Mouse (Mus musculus): ENCODE data around the gene Npff. TPM values are rescaled to one million over a fixed set of nuclear protein-coding genes. Genes with fewer than 3 reads are reported as not detected.

Gene Npff
- polyA plus RNA-seq, 1 experiment from 2014 or later: 2.2 TPM

DNA sequence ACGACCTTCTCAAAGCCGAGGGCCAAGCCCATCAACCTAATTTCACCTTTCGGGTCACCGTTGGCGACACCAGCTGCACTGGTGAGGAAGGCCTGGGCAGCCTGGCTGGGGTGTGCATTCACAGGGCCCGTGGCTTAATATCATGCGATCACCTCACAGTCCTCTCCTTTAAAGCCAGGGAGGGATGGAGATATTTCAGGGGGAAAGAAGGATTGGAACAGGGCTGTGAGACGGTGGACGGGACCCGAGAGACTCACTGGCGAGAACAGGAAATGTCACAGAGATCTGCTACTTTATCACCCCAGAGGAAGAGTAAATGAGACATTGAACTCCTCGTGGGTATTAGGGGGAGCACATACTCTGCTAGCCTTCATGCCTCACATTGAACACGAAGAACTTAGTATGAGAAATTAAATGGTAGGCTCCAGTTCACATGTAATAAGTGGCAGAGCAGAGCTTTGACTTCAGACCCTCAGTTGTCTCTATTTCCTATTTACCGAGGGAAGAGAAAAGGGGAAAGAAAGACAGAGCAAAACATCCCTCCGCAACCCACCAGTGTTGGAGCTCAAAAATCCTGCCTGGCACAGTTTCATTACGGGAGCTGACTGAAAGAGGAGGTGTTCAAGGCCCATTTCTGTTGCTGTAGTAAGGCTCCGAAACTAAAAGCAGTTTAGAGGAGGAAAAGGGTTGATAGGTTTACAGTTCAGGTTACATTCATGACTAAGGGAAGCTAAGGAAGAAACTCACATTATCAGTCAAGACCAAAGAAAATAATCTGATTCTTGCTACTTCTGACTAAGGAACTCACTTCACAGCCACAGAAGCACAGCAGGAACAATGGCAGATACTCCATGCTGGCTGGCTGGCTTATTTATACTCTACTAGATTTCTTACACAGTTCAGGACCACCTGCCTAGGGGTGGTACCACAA, 5.3 kb downstream of the Npff start:
- Histone ChIP-seq H3K4me1 (replicated peaks) (peaks cover 34% of the 10 kb centered on the region), H3K9me3 (replicated peaks) (no peaks in the 10 kb centered on the region), H3K4me2 (peak overlapping the region; percentile 88), H3K27ac (ENCODE audit: poor library complexity, severe bottlenecking) (peak overlapping the region; percentile 99), H3K4me3 (peak overlapping the region; percentile 66), H3K27me3 (replicated peaks) (no peaks in the 10 kb centered on the region), H3K36me3 (peaks cover 37% of the 10 kb centered on the region), H3K9ac (peak overlapping the region; percentile 93)
- 53% methylated on average over 17 of the region's 17 CpGs for WGBS
- ATAC-seq (ENCODE audit: insufficient number of reproducible peaks, low FRiP score): no peak

GRCm38 (mm10) chr15:102518859-102519201, 5.9 kb downstream of the Npff start:
- Histone ChIP-seq H3K4me2 (peak overlapping the region; percentile 88), H3K27me3 (replicated peaks) (no peaks in the 10 kb centered on the region), H3K36me3 (peaks cover 32% of the 10 kb centered on the region), H3K4me1 (replicated peaks) (peaks cover 34% of the 10 kb centered on the region), H3K9me3 (replicated peaks) (no peaks in the 10 kb centered on the region), H3K9ac (peak overlapping the region; percentile 93), H3K4me3 (peak overlapping the region; percentile 66), H3K27ac (ENCODE audit: poor library complexity, severe bottlenecking) (peak overlapping the region; percentile 99)
- whole genome bisulfite sequencing: 16% methylated on average over 9 of the region's 9 CpGs
- no peak for ATAC-seq (ENCODE audit: insufficient number of reproducible peaks, low FRiP score)

GRCm38 (mm10) chr15:102517976-102518858, 6.5 kb downstream of the Npff start, which contains the start of gene Tarbp2:
Gene Tarbp2, plus strand, starts transcription at chr15:102518192.
- Histone ChIP-seq H3K36me3 (peaks cover 28% of the 10 kb centered on the region), H3K4me2 (peak within 1 kb of the TSS; percentile 88), H3K4me1 (replicated peaks) (peaks cover 34% of the 10 kb centered on the region), H3K9me3 (replicated peaks) (no peaks in the 10 kb centered on the region), H3K4me3 (peak within 1 kb of the TSS; percentile 66), H3K9ac (peak within 1 kb of the TSS; percentile 93), H3K27me3 (replicated peaks) (no peaks in the 10 kb centered on the region), H3K27ac (ENCODE audit: poor library complexity, severe bottlenecking) (peak within 1 kb of the TSS; percentile 99)
- peak; percentile 91 for ATAC-seq (ENCODE audit: insufficient number of reproducible peaks, low FRiP score)
- under 1% methylated on average over 60 of the region's 60 CpGs for WGBS

DNA sequence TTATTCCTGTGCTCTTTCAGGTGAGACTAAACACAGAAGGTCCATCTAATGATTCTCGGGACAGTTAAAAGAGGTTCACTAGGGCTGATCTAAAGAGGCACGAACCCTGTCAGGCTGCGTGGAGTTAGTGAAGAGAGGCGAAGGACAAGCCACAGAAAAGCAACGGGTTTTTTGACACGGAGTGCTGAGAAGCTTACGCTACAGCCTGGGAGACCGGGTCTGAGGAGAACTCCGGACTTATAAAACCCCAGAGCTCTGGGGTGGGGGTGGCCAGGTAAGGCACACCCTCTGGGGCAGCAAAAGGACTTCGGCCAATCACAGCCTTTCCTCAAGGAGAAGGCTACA, 7.1 kb downstream of the Npff start:
- no peaks in the 10 kb centered on the region for H3K9me3 ChIP-seq (replicated peaks)
- H3K4me1 ChIP-seq (replicated peaks): peaks cover 34% of the 10 kb centered on the region
- ATAC-seq (ENCODE audit: insufficient number of reproducible peaks, low FRiP score): no peak
- peak overlapping the region; percentile 66 for H3K4me3 ChIP-seq
- no peaks in the 10 kb centered on the region for H3K27me3 ChIP-seq (replicated peaks)
- peaks cover 22% of the 10 kb centered on the region for H3K36me3 ChIP-seq
- H3K4me2 ChIP-seq: peak overlapping the region; percentile 88
- peak overlapping the region; percentile 76 for H3K27ac ChIP-seq (ENCODE audit: poor library complexity, severe bottlenecking)
- H3K9ac ChIP-seq: peak overlapping the region; percentile 73
- WGBS: under 1% methylated on average over 10 of the region's 10 CpGs

DNA sequence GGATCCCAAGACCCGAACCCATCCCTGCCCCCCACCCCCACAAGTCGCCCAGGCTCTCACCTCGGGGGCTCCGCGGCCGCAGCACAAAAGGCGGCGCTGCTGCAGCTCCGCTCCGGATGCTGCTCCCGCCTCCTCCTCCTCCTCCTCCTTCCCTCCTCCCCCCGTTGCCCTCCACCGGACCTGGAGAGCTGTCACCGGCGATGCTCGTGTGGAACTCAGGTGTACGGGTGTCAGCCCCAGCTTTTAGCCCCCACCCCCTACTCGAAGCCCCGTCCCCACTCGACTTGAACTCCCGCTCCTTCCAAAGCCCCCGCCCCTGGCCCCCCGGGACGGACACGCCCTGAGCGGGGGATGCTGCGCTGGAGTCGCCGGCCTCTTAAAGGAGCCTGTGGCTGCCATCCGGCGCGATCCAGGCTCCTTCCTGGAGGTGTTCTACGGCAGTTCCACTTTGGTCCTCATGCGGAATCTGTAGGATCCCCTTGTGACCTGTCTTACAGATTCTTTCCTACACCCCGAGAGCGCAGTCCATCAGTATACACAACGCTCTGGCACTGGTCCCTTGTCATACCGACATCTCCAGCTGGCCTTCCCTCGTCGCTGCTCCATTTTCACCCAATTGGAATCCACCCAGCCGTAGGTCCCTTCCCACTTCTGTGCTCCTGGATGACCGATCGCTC, 7.9 kb downstream of the Npff start, which contains the start of gene Map3k12:
Gene Map3k12, minus strand, starts transcription at position 337 of the 677 bp plus-strand sequence.
- Histone ChIP-seq H3K9me3 (replicated peaks) (no peaks in the 10 kb centered on the region), H3K27me3 (replicated peaks) (no peaks in the 10 kb centered on the region), H3K9ac (peak within 1 kb of the TSS; percentile 73), H3K4me3 (peak within 1 kb of the TSS; percentile 66), H3K4me1 (replicated peaks) (peaks cover 40% of the 10 kb centered on the region), H3K36me3 (peaks cover 15% of the 10 kb centered on the region), H3K27ac (ENCODE audit: poor library complexity, severe bottlenecking) (peak within 1 kb of the TSS; percentile 76), H3K4me2 (peak within 1 kb of the TSS; percentile 88)
- ATAC-seq (ENCODE audit: insufficient number of reproducible peaks, low FRiP score): no peak
- WGBS: under 1% methylated on average over 43 of the region's 43 CpGs

GRCm38 (mm10) chr15:102516293-102516692, 8.4 kb downstream of the Npff start:
- WGBS: 1% methylated on average over 12 of the region's 12 CpGs
- H3K27ac ChIP-seq (ENCODE audit: poor library complexity, severe bottlenecking): peak overlapping the region; percentile 76

GRCm38 (mm10) chr15:102515791-102516190, 9.0 kb downstream of the Npff start:
- no peak for ATAC-seq (ENCODE audit: insufficient number of reproducible peaks, low FRiP score)
- Histone ChIP-seq H3K9me3 (replicated peaks) (no peaks in the 10 kb centered on the region), H3K4me3 (peak overlapping the region; percentile 66), H3K9ac (peak overlapping the region; percentile 73; the same call in 1 of the 2 replicates), H3K27me3 (replicated peaks) (no peaks in the 10 kb centered on the region), H3K4me2 (peak overlapping the region; percentile 88), H3K4me1 (replicated peaks) (peaks cover 47% of the 10 kb centered on the region), H3K27ac (ENCODE audit: poor library complexity, severe bottlenecking) (no peak overlapping the region), H3K36me3 (peaks cover 4% of the 10 kb centered on the region; the same call in 1 of the 2 replicates)
- WGBS: 44% methylated on average over 4 of the region's 4 CpGs

More at GRCm38 (mm10) chr15:102516293-102516692, 8.4 kb downstream of the Npff start:
- no peak for ATAC-seq (ENCODE audit: insufficient number of reproducible peaks, low FRiP score)
- peak overlapping the region; percentile 66 for H3K4me3 ChIP-seq
- peaks cover 46% of the 10 kb centered on the region for H3K4me1 ChIP-seq (replicated peaks)
- no peaks in the 10 kb centered on the region for H3K9me3 ChIP-seq (replicated peaks)
- H3K9ac ChIP-seq: peak overlapping the region; percentile 73
- H3K4me2 ChIP-seq: peak overlapping the region; percentile 88
- H3K36me3 ChIP-seq: peaks cover 9% of the 10 kb centered on the region
- no peaks in the 10 kb centered on the region for H3K27me3 ChIP-seq (replicated peaks)

GRCm38 (mm10) chr15:102515261-102515660, 9.5 kb downstream of the Npff start:
- Histone ChIP-seq H3K9ac (no peak overlapping the region), H3K27me3 (replicated peaks) (no peaks in the 10 kb centered on the region), H3K36me3 (no peaks in the 10 kb centered on the region), H3K4me1 (replicated peaks) (peaks cover 44% of the 10 kb centered on the region), H3K9me3 (replicated peaks) (no peaks in the 10 kb centered on the region), H3K27ac (ENCODE audit: poor library complexity, severe bottlenecking) (no peak overlapping the region), H3K4me2 (no peak overlapping the region), H3K4me3 (no peak overlapping the region)
- ATAC-seq (ENCODE audit: insufficient number of reproducible peaks, low FRiP score): no peak
- 84% methylated on average over 2 of the region's 2 CpGs for WGBS

GRCm38 (mm10) chr15:102513004-102513403, 11.7 kb downstream of the Npff start:
- ATAC-seq (ENCODE audit: insufficient number of reproducible peaks, low FRiP score): no peak
- Histone ChIP-seq H3K27me3 (replicated peaks) (no peaks in the 10 kb centered on the region), H3K4me2 (no peak overlapping the region), H3K36me3 (0 out of 2 replicates have a peak, but pooled peaks cover 5% of the 10 kb centered on the region), H3K4me1 (replicated peaks) (peaks cover 50% of the 10 kb centered on the region), H3K27ac (ENCODE audit: poor library complexity, severe bottlenecking) (no peak overlapping the region), H3K9me3 (replicated peaks) (no peaks in the 10 kb centered on the region), H3K4me3 (no peak overlapping the region), H3K9ac (no peak overlapping the region)
- 76% methylated on average over 3 of the region's 3 CpGs for WGBS

- H3K4me1 ChIP-seq (replicated peaks): peaks cover 50% of the 10 kb centered on the region
- H3K27ac ChIP-seq (ENCODE audit: poor library complexity, severe bottlenecking): no peak overlapping the region
- peaks cover 5% of the 10 kb centered on the region; the same call in 1 of the 2 replicates for H3K36me3 ChIP-seq
- no peaks in the 10 kb centered on the region for H3K9me3 ChIP-seq (replicated peaks)
- H3K27me3 ChIP-seq (replicated peaks): no peaks in the 10 kb centered on the region
- no peak overlapping the region for H3K4me3 ChIP-seq
- no peak overlapping the region for H3K4me2 ChIP-seq
- 0 out of 2 replicates have a peak overlapping the region, but pooled peaks have one; percentile 20 for H3K9ac ChIP-seq
- no peak for ATAC-seq (ENCODE audit: insufficient number of reproducible peaks, low FRiP score)
Measured at GRCm38 (mm10) chr15:102512471-102512870, 12.3 kb downstream of the Npff start.

Data from heart, embryonic 12.5 days (tissue).